Mouse (Mus musculus): ENCODE measurements at regions not wholly inside any gene's neighbourhood (a gene's known extent, or its start where the extent isn't known, plus 50 kb on each side); places are given as distances from the start of the nearest gene placed in this dataset.
"Not testable (repeated sequence)": the region's sequence is repeated elsewhere in the genome, so short reads cannot be mapped to it uniquely, and the experiment has no call there.

GRCm38 (mm10) chr12:3188734-3189275 lies 121.0 kb downstream of the Rab10 start:
- DNase-seq (ENCODE audit: low read depth, low spot score), result not testable (repeated sequence)
- WGBS, result 71% methylated on average over 2 of the region's 2 CpGs

GRCm38 (mm10) chr12:3188137-3188536 lies 121.6 kb downstream of the Rab10 start:
- DNase-seq (ENCODE audit: low read depth, low spot score), result no peak

GRCm38 (mm10) chr12:3173325-3173724 lies 136.4 kb downstream of the Rab10 start:
- DNase-seq (ENCODE audit: low read depth, low spot score), result no peak
- WGBS, result 61% methylated on average over 2 of the region's 2 CpGs

- 52% methylated on average over 8 of the region's 8 CpGs for WGBS
These were observed 140.0 kb downstream of the Rab10 start for GRCm38 (mm10) chr12:3169705-3170287.

GRCm38 (mm10) chr12:3161666-3162065 lies 148.1 kb downstream of the Rab10 start:
- WGBS, result 57% methylated on average over 6 of the region's 6 CpGs
- DNase-seq (ENCODE audit: low read depth, low spot score), result not testable (repeated sequence)

More at GRCm38 (mm10) chr12:3169705-3170287, 140.0 kb downstream of the Rab10 start:
- DNase-seq (ENCODE audit: low read depth, low spot score), result not testable (repeated sequence)

GRCm38 (mm10) chr12:3158771-3159170 lies 151.0 kb downstream of the Rab10 start:
- WGBS, result 80% methylated on average over 2 of the region's 2 CpGs
- not testable (repeated sequence) for DNase-seq (ENCODE audit: low read depth, low spot score)

GRCm38 (mm10) chr12:3153705-3154104 lies 156.1 kb downstream of the Rab10 start:
- WGBS, result 13% methylated on average over 7 of the region's 7 CpGs

GRCm38 (mm10) chr12:3132553-3132952 lies 177.2 kb downstream of the Rab10 start:
- DNase-seq (ENCODE audit: low read depth, low spot score), result not testable (repeated sequence)

More at GRCm38 (mm10) chr12:3153705-3154104, 156.1 kb downstream of the Rab10 start:
- peak; percentile 13 for DNase-seq (ENCODE audit: low read depth, low spot score)

GRCm38 (mm10) chr12:3131149-3131751 lies 178.5 kb downstream of the Rab10 start:
- WGBS, result 47% methylated on average over 6 of the region's 6 CpGs
- DNase-seq (ENCODE audit: low read depth, low spot score), result not testable (repeated sequence)

GRCm38 (mm10) chr12:3127336-3127735 lies 182.4 kb downstream of the Rab10 start:
- not testable (repeated sequence) for DNase-seq (ENCODE audit: low read depth, low spot score)
- WGBS, result 80% methylated on average over 1 of the region's 1 CpGs

GRCm38 (mm10) chr12:3124036-3124435 lies 185.7 kb downstream of the Rab10 start:
- 58% methylated on average over 1 of the region's 1 CpGs for WGBS
- DNase-seq (ENCODE audit: low read depth, low spot score), result no peak

GRCm38 (mm10) chr12:3110589-3110988 lies 199.2 kb downstream of the Rab10 start:
- DNase-seq (ENCODE audit: low read depth, low spot score), result not testable (repeated sequence)
- WGBS, result 78% methylated on average over 11 of the region's 11 CpGs

GRCm38 (mm10) chr12:3109671-3110070 lies 200.1 kb downstream of the Rab10 start:
- not testable (repeated sequence) for DNase-seq (ENCODE audit: low read depth, low spot score)
- WGBS, result 86% methylated on average over 5 of the region's 5 CpGs

GRCm38 (mm10) chr12:3101963-3102362 lies 207.8 kb downstream of the Rab10 start:
- WGBS, result 50% methylated on average over 5 of the region's 5 CpGs
- not testable (repeated sequence) for DNase-seq (ENCODE audit: low read depth, low spot score)

GRCm38 (mm10) chr12:3098175-3098574 lies 211.6 kb downstream of the Rab10 start:
- WGBS, result 26% methylated on average over 2 of the region's 2 CpGs
- not testable (repeated sequence) for DNase-seq (ENCODE audit: low read depth, low spot score)

GRCm38 (mm10) chr12:3094509-3094908 lies 215.3 kb downstream of the Rab10 start:
- no peak for DNase-seq (ENCODE audit: low read depth, low spot score)
- 87% methylated on average over 5 of the region's 5 CpGs for WGBS

- DNase-seq (ENCODE audit: low read depth, low spot score), result not testable (repeated sequence)
- 10% methylated on average over 3 of the region's 3 CpGs for WGBS
These were observed 216.8 kb downstream of the Rab10 start for GRCm38 (mm10) chr12:3092974-3093373.

GRCm38 (mm10) chr12:3049546-3049945 lies 260.2 kb downstream of the Rab10 start:
- 74% methylated on average over 5 of the region's 5 CpGs for WGBS
- not testable (repeated sequence) for DNase-seq (ENCODE audit: low read depth, low spot score)

GRCm38 (mm10) chr12:3018446-3018845 lies 291.3 kb downstream of the Rab10 start:
- DNase-seq (ENCODE audit: low read depth, low spot score), result not testable (repeated sequence)
- WGBS, result 91% methylated on average over 16 of the region's 16 CpGs

GRCm38 (mm10) chr12:3016777-3017176 lies 293.0 kb downstream of the Rab10 start:
- 92% methylated on average over 8 of the region's 8 CpGs for WGBS
- DNase-seq (ENCODE audit: low read depth, low spot score), result not testable (repeated sequence)

Measured in large intestine, adult 2 months (tissue).